Mouse (Mus musculus): Measurements from ENCODE around the gene Rnf145. TPM values are rescaled to one million over a fixed set of nuclear protein-coding genes. Genes with fewer than 3 reads are reported as not detected.

The Rnf145 gene
- polyA plus RNA-seq, 2 experiments, result 45.8 to 49.0 TPM

DNA sequence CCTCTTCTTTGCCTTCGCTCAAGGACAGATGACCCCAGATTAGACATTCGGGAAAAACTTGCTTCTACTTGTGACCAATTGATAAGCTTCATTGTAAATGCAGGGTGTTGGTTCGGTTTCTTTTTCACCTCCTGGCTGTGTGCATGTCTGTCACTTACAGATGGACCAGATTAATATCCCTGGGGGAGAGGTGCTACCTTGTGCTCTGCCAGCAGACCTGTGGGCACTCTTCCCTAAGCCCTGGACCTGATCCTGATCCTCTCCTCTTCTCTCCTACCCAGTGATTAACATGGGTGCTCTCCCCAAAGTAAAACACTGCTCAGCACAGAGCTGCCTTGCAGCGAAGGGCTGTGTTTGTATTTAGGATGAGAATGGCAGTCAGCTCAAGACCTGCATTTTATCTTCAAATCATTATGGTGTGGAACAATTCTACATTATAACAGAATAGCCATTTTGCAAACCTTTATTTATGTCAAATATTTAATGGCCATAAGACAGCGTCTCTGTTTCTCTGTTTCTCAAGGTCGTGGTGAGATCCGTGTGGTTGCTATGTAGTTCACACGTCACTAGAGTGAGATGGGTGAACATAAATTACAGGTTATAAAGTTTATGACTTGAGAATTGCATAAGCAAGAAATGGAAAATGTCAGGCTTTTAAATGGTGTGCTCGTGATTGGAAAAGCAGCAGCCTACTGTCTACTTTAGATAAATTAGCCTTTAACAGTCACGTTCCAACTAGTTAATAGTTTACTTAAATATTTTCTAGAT is 30.9 kb downstream of the Rnf145 start:
- no peaks in the 10 kb centered on the region for H3K4me1 ChIP-seq (replicated peaks; ENCODE audit: control insufficient read depth in 2 of 2, insufficient read depth in 2 of 2, low read length in 1 of 2)
- H3K9ac ChIP-seq (replicated peaks), result no peak overlapping the region
- H3K4me3 ChIP-seq (ENCODE audit: insufficient read depth in 1 of 2, low read depth in 2 of 2, low read length in 2 of 2), result no peak overlapping the region
- H3K4me2 ChIP-seq (ENCODE audit: low read depth), result no peak overlapping the region
- ATAC-seq (ENCODE audit: insufficient read depth), result no peak
- H3K27ac ChIP-seq, result no peak overlapping the region
- H3K9me3 ChIP-seq (ENCODE audit: control insufficient read depth, low read length), result no peaks in the 10 kb centered on the region
- H3K36me3 ChIP-seq (replicated peaks; ENCODE audit: control insufficient read depth, insufficient read depth, low read depth), result peaks cover 87% of the 10 kb centered on the region
- WGBS (ENCODE audit: insufficient replicate concordance), result 83% methylated on average over 10 of the region's 10 CpGs
- no peaks in the 10 kb centered on the region for H3K27me3 ChIP-seq (ENCODE audit: control insufficient read depth, insufficient read depth, low read length)
- TF ChIP-seq CTCF (IDR thresholded peaks at IDR 0.05; ENCODE audit: low read depth) (no peak), EP300 (IDR thresholded peaks at IDR 0.05; ENCODE audit: low read depth) (no peak)
- no peak for DNase-seq (ENCODE audit: low read depth in 3 of 3, low spot score in 3 of 3)

DNA sequence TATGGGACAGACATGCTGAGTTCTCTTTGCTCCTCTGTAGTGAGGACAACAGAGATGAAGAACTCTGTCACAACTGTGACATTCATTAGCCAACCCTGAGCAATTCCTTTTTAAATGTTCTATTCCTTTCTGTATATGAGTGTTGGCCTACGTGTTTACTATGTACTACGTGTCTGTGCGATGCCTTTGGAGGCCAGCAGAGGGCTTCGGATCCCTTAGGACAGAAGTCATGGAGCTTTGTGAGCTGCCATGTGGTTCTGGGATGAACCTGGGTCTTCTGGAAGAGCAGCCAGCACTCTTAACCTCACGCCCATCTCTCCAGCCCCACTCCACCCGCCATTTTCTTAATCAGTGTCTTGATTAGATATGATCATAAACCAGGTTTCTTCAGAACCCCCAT is 32.2 kb downstream of the Rnf145 start:
- Histone ChIP-seq H3K9me3 (ENCODE audit: control insufficient read depth, low read length) (no peaks in the 10 kb centered on the region), H3K4me3 (ENCODE audit: insufficient read depth in 1 of 2, low read depth in 2 of 2, low read length in 2 of 2) (no peak overlapping the region), H3K27ac (no peak overlapping the region), H3K9ac (replicated peaks) (no peak overlapping the region), H3K4me2 (ENCODE audit: low read depth) (no peak overlapping the region), H3K36me3 (replicated peaks; ENCODE audit: control insufficient read depth, insufficient read depth, low read depth) (peaks cover 90% of the 10 kb centered on the region), H3K4me1 (replicated peaks; ENCODE audit: control insufficient read depth in 2 of 2, insufficient read depth in 2 of 2, low read length in 1 of 2) (no peaks in the 10 kb centered on the region), H3K27me3 (ENCODE audit: control insufficient read depth, insufficient read depth, low read length) (no peaks in the 10 kb centered on the region)
- 92% methylated on average over 6 of the region's 6 CpGs for WGBS (ENCODE audit: insufficient replicate concordance)
- TF ChIP-seq CTCF (IDR thresholded peaks at IDR 0.05; ENCODE audit: low read depth) (peak; percentile 72), EP300 (IDR thresholded peaks at IDR 0.05; ENCODE audit: low read depth) (no peak)
- 0 out of 2 replicates have a peak, but pooled peaks have one; percentile 21 for ATAC-seq (ENCODE audit: insufficient read depth)
- no peak for DNase-seq (ENCODE audit: low read depth in 3 of 3, low spot score in 3 of 3)

- Histone ChIP-seq H3K4me1 (replicated peaks; ENCODE audit: control insufficient read depth in 2 of 2, insufficient read depth in 2 of 2, low read length in 1 of 2) (no peaks in the 10 kb centered on the region), H3K36me3 (replicated peaks; ENCODE audit: control insufficient read depth, insufficient read depth, low read depth) (peaks cover 90% of the 10 kb centered on the region), H3K4me2 (ENCODE audit: low read depth) (no peak overlapping the region), H3K27me3 (ENCODE audit: control insufficient read depth, insufficient read depth, low read length) (no peaks in the 10 kb centered on the region), H3K27ac (no peak overlapping the region), H3K9me3 (ENCODE audit: control insufficient read depth, low read length) (no peaks in the 10 kb centered on the region), H3K9ac (replicated peaks) (no peak overlapping the region), H3K4me3 (ENCODE audit: insufficient read depth in 1 of 2, low read depth in 2 of 2, low read length in 2 of 2) (no peak overlapping the region)
- TF ChIP-seq EP300 (IDR thresholded peaks at IDR 0.05; ENCODE audit: low read depth) (no peak), CTCF (IDR thresholded peaks at IDR 0.05; ENCODE audit: low read depth) (no peak)
- DNase-seq (ENCODE audit: low read depth in 3 of 3, low spot score in 3 of 3), result no peak
- no peak for ATAC-seq (ENCODE audit: insufficient read depth)
- 90% methylated on average over 4 of the region's 4 CpGs for WGBS (ENCODE audit: insufficient replicate concordance)
These were observed 35.6 kb downstream of the Rnf145 start for GRCm38 (mm10) chr11:44554339-44554738.

- no peaks in the 10 kb centered on the region for H3K9me3 ChIP-seq (ENCODE audit: control insufficient read depth, low read length)
- no peaks in the 10 kb centered on the region for H3K4me1 ChIP-seq (replicated peaks; ENCODE audit: control insufficient read depth in 2 of 2, insufficient read depth in 2 of 2, low read length in 1 of 2)
- TF ChIP-seq EP300 (IDR thresholded peaks at IDR 0.05; ENCODE audit: low read depth), result no peak
- TF ChIP-seq CTCF (IDR thresholded peaks at IDR 0.05; ENCODE audit: low read depth), result no peak
- no peak for DNase-seq (ENCODE audit: low read depth in 3 of 3, low spot score in 3 of 3)
- 80% methylated on average over 3 of the region's 3 CpGs for WGBS (ENCODE audit: insufficient replicate concordance)
- H3K4me3 ChIP-seq (ENCODE audit: insufficient read depth in 1 of 2, low read depth in 2 of 2, low read length in 2 of 2), result no peak overlapping the region
- no peaks in the 10 kb centered on the region for H3K27me3 ChIP-seq (ENCODE audit: control insufficient read depth, insufficient read depth, low read length)
- ATAC-seq (ENCODE audit: insufficient read depth), result no peak
- no peak overlapping the region for H3K4me2 ChIP-seq (ENCODE audit: low read depth)
- H3K9ac ChIP-seq (replicated peaks), result no peak overlapping the region
- no peak overlapping the region for H3K27ac ChIP-seq
- H3K36me3 ChIP-seq (replicated peaks; ENCODE audit: control insufficient read depth, insufficient read depth, low read depth), result peaks cover 89% of the 10 kb centered on the region
These were observed 39.8 kb downstream of the Rnf145 start for GRCm38 (mm10) chr11:44558521-44558920.

GRCm38 (mm10) chr11:44559466-44559865 is 40.7 kb downstream of the Rnf145 start:
- H3K27ac ChIP-seq, result no peak overlapping the region
- H3K4me1 ChIP-seq (replicated peaks; ENCODE audit: control insufficient read depth in 2 of 2, insufficient read depth in 2 of 2, low read length in 1 of 2), result no peaks in the 10 kb centered on the region
- no peaks in the 10 kb centered on the region for H3K9me3 ChIP-seq (ENCODE audit: control insufficient read depth, low read length)
- H3K4me2 ChIP-seq (ENCODE audit: low read depth), result no peak overlapping the region
- no peaks in the 10 kb centered on the region for H3K27me3 ChIP-seq (ENCODE audit: control insufficient read depth, insufficient read depth, low read length)
- no peak overlapping the region for H3K4me3 ChIP-seq (ENCODE audit: insufficient read depth in 1 of 2, low read depth in 2 of 2, low read length in 2 of 2)
- WGBS (ENCODE audit: insufficient replicate concordance), result 92% methylated on average over 6 of the region's 6 CpGs
- H3K9ac ChIP-seq (replicated peaks), result no peak overlapping the region
- peaks cover 92% of the 10 kb centered on the region for H3K36me3 ChIP-seq (replicated peaks; ENCODE audit: control insufficient read depth, insufficient read depth, low read depth)
- ATAC-seq (ENCODE audit: insufficient read depth) (no peak), DNase-seq (ENCODE audit: low read depth in 3 of 3, low spot score in 3 of 3) (no peak)
- TF ChIP-seq CTCF (IDR thresholded peaks at IDR 0.05; ENCODE audit: low read depth), result no peak
- TF ChIP-seq EP300 (IDR thresholded peaks at IDR 0.05; ENCODE audit: low read depth), result no peak

All from liver, embryonic 14.5 days (tissue).